Mouse (Mus musculus): ENCODE measurements around the gene Noxo1. TPM values are rescaled to one million over a fixed set of nuclear protein-coding genes. Genes with fewer than 3 reads are reported as not detected.

The Noxo1 gene
- total RNA-seq (2023): 0.57 and 1.5 TPM in 2 replicates

GRCm38 (mm10) chr17:24696011-24696697 is at the start of gene Noxo1, which contains the start of gene Gfer:
TSS of gene Noxo1 (plus strand) at chr17:24696234.
TSS of gene Gfer (minus strand) at chr17:24696156.

GRCm38 (mm10) chr17:24650070-24650616 is 45.9 kb upstream of the Noxo1 start, which contains the start of gene Slc9a3r2:
TSS of gene Slc9a3r2 (minus strand) at chr17:24650327.

DNA sequence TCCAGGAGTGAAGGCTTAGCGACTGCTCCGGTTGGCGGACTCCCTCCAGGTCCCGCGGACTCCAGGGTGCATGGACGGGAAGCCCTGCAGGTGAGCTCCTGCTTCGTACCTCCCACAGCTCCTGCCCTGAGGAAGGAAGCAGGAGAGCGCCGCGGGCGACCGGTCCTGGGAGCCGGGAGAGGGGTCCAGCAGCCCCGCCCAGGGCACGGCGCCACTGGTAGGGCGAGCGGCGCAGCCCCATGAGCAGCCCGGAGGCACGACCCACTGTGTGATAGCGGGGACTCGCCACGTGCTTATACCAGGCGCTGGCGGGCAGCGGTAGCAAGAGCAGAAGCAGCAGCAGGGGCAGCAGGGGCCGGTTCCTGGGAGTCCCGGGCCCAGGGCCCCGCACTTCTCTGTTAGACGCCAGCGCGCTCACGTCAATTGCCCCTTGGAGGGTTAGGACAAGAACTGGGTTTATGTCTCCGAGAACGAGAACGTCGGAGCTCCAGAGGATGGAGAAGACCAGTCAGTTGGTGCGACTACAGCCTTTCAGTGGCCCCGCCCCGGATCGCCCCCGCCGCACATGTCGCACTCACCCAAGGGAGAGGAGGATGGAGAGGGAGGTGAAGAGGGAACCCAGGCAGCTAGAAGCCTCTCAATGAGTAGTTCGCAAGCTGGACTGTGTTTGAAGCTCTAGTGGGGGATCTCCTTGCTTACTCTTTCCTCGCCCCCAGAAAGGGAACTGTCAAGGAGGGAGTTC is 37.8 kb upstream of the Noxo1 start, which contains the start of gene Npw:
Gene Npw, minus strand, starts transcription at position 441 of the 742 bp plus-strand sequence.

GRCm38 (mm10) chr17:24669545-24670245 is 26.3 kb upstream of the Noxo1 start, which contains the start of gene Zfp598:
TSS of gene Zfp598 (plus strand) at chr17:24669687.

DNA sequence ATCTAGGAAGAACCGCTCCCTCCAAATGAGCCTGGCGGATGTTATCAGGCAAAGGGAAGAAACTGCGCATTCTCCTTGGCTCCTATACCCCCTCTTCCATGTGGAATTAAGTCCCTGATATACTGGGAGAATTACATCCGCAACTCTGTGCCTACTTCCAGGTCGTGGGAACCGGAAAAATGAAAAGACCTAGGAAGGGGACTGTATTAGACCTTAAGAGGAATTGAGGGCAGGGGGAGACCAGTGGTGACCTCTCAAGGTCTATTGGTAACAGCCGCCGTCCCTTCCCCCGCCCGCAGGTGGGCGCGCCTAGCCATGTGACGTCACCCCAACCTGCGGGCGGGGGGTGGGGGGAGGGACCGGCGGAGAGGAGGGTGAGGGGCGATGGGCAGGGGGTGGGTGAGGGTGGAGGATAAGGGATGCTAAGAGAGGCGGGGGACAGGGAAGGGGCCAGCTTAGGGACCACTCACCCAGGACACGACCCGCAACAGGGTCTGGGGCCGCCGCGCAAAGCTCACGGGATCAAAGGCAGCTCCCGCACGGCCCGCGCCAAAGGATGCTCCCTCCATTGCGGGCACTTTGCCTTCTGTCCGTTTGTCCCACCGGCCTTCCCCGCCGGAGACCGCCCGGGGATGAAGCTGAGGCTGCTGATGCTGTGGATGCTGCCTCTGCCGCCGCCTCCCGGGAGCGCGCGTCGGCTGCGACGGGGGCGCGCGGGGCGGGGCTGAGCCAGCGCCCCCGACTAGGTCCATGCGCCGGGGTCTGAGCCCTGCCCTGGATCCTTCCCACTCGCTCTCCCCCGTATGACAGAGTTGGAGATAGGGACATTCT is 6.6 kb upstream of the Noxo1 start, which contains the start of gene Syngr3:
Gene Syngr3, minus strand, starts transcription at position 705 of the 831 bp plus-strand sequence.

GRCm38 (mm10) chr17:24706982-24707800 is 11.2 kb downstream of the Noxo1 start, which contains the start of gene Tbl3:
TSS of gene Tbl3 (minus strand) at chr17:24707660.

GRCm38 (mm10) chr17:24717943-24718342 is 21.9 kb downstream of the Noxo1 start, which contains the start of the genes Rnf151 and Rps2:
TSS of gene Rnf151 (minus strand) at chr17:24718063.
TSS of gene Rps2 (plus strand) at chr17:24718116.

GRCm38 (mm10) chr17:24724184-24724583 is 28.1 kb downstream of the Noxo1 start, which contains the start of gene Ndufb10:
TSS of gene Ndufb10 (minus strand) at chr17:24724478.

GRCm38 (mm10) chr17:24727618-24728017 is 31.6 kb downstream of the Noxo1 start, which contains the start of gene Rpl3l:
TSS of gene Rpl3l (plus strand) at chr17:24727820.

DNA sequence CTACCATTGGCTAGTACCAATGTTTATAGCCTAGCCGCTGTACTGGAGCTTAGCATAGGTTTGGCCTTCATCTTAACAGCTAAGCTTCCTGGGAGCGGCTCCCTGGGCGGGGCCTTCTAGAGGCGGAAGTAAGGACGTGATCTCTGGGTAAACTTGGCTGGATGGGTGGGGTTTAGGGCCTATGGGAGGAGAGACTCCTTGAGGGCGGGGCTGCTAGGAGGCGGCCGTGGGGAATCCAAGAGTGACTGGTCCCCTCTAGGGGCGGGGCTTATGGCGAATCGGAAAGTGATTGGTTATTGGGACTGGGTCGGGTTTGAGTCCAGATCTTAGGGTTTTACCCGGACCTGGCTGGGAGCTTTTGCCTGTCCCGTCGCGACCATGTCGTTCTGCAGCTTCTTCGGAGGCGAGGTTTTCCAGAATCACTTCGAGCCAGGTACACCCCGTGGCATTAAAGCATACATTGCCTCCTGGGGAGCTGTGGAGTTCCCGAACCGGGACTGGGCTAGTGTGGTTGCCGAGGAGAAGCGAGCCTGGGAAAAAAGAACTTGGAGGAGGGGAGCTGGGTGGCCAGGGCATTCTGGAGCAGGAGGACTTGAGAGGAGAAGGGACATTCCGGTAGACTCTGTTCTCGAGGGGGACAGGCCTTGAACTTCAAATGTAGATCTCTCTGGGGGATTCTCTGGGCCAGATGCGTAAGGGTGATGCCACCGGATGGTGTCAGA is 40.5 kb downstream of the Noxo1 start, which contains the start of gene Msrb1:
Gene Msrb1, plus strand, starts transcription at position 313 of the 722 bp plus-strand sequence.

Other genes starting within 250 kb of the Noxo1 start
- gene E4f1, start 225.9 kb upstream of the Noxo1 start, total RNA-seq (2023): 40.1 and 46.7 TPM in 2 replicates
- 21.5 and 26.4 TPM in 2 replicates for gene Pgp, start 225.8 kb upstream of the Noxo1 start, total RNA-seq (2023)
- gene Bricd5, start 222.3 kb upstream of the Noxo1 start, total RNA-seq (2023): 0.98 TPM in 1 of 2 replicates, not detected in the other
- 35.2 and 41.1 TPM in 2 replicates for gene Mlst8, start 217.2 kb upstream of the Noxo1 start, total RNA-seq (2023)
- gene Caskin1, start 207.6 kb upstream of the Noxo1 start, total RNA-seq (2023): not detected in 2 replicates
- 123 and 145 TPM in 2 replicates for gene Traf7, start 168.3 kb upstream of the Noxo1 start, total RNA-seq (2023)
- gene Rab26, start 162.0 kb upstream of the Noxo1 start, total RNA-seq (2023): 0.38 TPM in 1 of 2 replicates, not detected in the other
- gene Pkd1, start 146.4 kb upstream of the Noxo1 start, total RNA-seq (2023): 15.6 and 23.9 TPM in 2 replicates
- 41.1 and 43.3 TPM in 2 replicates for gene Tsc2, start 63.6 kb upstream of the Noxo1 start, total RNA-seq (2023)
- 0.88 and 1.5 TPM in 2 replicates for gene Nthl1, start 63.6 kb upstream of the Noxo1 start, total RNA-seq (2023)
- gene Slc9a3r2, start 45.9 kb upstream of the Noxo1 start, total RNA-seq (2023): 3.0 and 3.3 TPM in 2 replicates
- gene Npw, start 37.8 kb upstream of the Noxo1 start, total RNA-seq (2023): not detected in 2 replicates
- gene Zfp598, start 26.5 kb upstream of the Noxo1 start, total RNA-seq (2023): 21.0 and 25.1 TPM in 2 replicates
- gene Syngr3, start 6.3 kb upstream of the Noxo1 start, total RNA-seq (2023): not detected in 2 replicates
- gene Gfer, start 78 bp upstream of the Noxo1 start, total RNA-seq (2023): 3.9 and 4.5 TPM in 2 replicates
- 9.5 and 12.4 TPM in 2 replicates for gene Tbl3, start 11.4 kb downstream of the Noxo1 start, total RNA-seq (2023)
- not detected in 2 replicates for gene Rnf151, start 21.8 kb downstream of the Noxo1 start, total RNA-seq (2023)
- gene Rps2, start 21.9 kb downstream of the Noxo1 start, total RNA-seq (2023): 399 and 442 TPM in 2 replicates
- 61.5 and 73.8 TPM in 2 replicates for gene Ndufb10, start 28.2 kb downstream of the Noxo1 start, total RNA-seq (2023)
- 1.9 and 2.1 TPM in 2 replicates for gene Rpl3l, start 31.6 kb downstream of the Noxo1 start, total RNA-seq (2023)
- gene Msrb1, start 40.4 kb downstream of the Noxo1 start, total RNA-seq (2023): 1,300 and 1,322 TPM in 2 replicates
- 0.51 and 0.70 TPM in 2 replicates for gene Hs3st6, start 56.8 kb downstream of the Noxo1 start, total RNA-seq (2023)
- not detected in 2 replicates for gene Meiob, start 108.1 kb downstream of the Noxo1 start, total RNA-seq (2023)
- 34.8 and 35.3 TPM in 2 replicates for gene Hagh, start 143.9 kb downstream of the Noxo1 start, total RNA-seq (2023)
- 1.5 and 2.2 TPM in 2 replicates for gene Fahd1, start 154.1 kb downstream of the Noxo1 start, total RNA-seq (2023)
- 0.32 and 0.36 TPM in 2 replicates for gene Igfals, start 169.8 kb downstream of the Noxo1 start, total RNA-seq (2023)
- gene Nubp2, start 190.1 kb downstream of the Noxo1 start, total RNA-seq (2023): 51.2 and 59.0 TPM in 2 replicates
- gene Spsb3, start 190.4 kb downstream of the Noxo1 start, total RNA-seq (2023): 25.3 and 35.4 TPM in 2 replicates
- gene Eme2, start 198.9 kb downstream of the Noxo1 start, total RNA-seq (2023): 10.1 and 11.6 TPM in 2 replicates
- gene Mrps34, start 198.9 kb downstream of the Noxo1 start, total RNA-seq (2023): 12.9 and 15.4 TPM in 2 replicates
- 15.7 and 16.5 TPM in 2 replicates for gene Nme3, start 200.3 kb downstream of the Noxo1 start, total RNA-seq (2023)
- gene Mapk8ip3, start 240.7 kb downstream of the Noxo1 start, total RNA-seq (2023): 70.4 and 91.3 TPM in 2 replicates

Measured in neutrophil, adult 65 days (primary cell).